Mouse (Mus musculus): Measurements from ENCODE around the gene Ypel3. TPM values are rescaled to one million over a fixed set of nuclear protein-coding genes. Genes with fewer than 3 reads are reported as not detected.
"Not testable (repeated sequence)": the region's sequence is repeated elsewhere in the genome, so short reads cannot be mapped to it uniquely, and the experiment has no call there.

The Ypel3 gene
- 100 to 1,000 TPM in 1 of 2 experiments, 10 to 100 TPM in 1; 88.9 to 157 TPM for total RNA-seq (2021)
- long read RNA-seq, experiment 1, transcript Ypel3-203 (4 exons, 1,594 nt) = minor isoform, 7 of 160 reads
- long read RNA-seq, experiment 1, transcript Ypel3-201 (5 exons, 973 nt) = major isoform, 131 of 160 reads
- long read RNA-seq, experiment 1, partial matches to known transcripts = 1 of 160 reads
- long read RNA-seq, experiment 1, other reads (novel, unspliced or antisense) = 17 of 160 reads
- long read RNA-seq, experiment 2, transcript Ypel3-201 (5 exons, 973 nt) = major isoform, 75 of 95 reads
- long read RNA-seq, experiment 2, partial matches to known transcripts = 8 of 95 reads
- long read RNA-seq, experiment 2, other reads (novel, unspliced or antisense) = 8 of 95 reads

DNA sequence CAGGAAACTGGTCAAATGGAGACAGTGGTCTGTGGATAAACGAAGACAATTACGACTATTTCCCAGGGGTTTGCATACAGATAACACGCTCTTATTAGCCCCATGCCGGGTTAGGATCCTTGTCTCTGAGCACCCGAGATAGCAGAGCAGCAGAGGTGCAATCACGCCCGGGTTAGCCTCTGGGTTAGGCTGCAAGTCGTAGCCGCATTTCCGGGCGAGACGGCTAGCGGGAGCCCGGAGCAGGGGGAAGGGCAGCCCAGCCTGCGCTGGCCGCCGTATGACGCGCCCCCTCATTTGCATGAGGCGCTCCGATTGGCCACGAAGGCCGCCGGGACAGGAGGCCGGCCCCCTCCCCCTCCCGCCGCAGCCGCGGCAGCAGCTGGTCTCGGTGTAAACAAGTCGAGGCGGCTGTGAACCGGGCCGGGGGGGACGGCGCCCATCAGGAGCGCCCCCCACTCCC lies at the start of gene Ypel3:
Gene Ypel3, plus strand, starts transcription at position 358 of the 460 bp plus-strand sequence.
- peak; percentile 98 to 99 for DNase-seq

DNA sequence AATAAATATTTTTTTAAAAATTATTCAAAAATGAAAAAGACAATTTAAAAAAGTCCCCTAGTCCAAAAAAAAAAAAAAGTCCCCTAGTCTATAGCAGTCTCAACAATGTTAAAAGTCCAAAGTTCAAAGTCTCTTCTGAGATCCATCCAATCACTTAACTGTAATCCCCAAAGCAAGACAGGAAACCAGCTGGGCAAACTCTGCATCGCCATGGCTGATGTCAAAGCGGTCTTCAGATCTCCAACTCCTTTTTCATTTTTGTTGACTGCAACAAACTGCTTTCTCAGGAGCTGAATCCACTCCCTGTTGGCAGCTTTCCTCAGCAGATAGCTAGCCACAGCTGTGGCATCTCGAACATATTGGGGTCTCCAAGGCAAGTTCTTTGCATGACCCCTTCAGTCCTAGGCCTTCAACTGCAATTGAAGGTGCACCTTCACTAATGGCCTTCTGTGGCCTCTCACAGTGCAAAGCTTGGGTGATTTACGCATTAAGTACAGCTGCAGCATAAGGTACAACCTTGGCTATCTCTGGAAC lies 46.4 kb upstream of the Ypel3 start:
- DNase-seq = not testable (repeated sequence)

DNA sequence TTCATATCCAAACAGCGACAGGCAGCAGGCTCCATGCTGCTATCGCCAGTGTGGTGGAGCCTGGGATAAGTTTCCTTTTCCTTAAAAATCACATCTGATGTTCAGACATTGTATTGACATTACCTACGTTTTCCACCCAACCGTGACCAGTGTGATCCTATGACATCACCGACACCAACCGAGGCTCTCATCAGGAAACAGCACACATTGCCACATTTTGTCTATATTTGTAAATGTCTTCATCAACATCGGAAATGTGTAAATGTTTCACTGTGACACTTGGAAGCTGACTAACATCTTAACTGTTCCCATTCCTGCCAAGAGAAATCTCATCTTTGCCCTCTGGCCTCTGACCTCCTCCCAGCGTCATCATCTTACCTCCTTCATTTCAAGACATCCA lies 40.6 kb upstream of the Ypel3 start:
- DNase-seq = no peak

DNA sequence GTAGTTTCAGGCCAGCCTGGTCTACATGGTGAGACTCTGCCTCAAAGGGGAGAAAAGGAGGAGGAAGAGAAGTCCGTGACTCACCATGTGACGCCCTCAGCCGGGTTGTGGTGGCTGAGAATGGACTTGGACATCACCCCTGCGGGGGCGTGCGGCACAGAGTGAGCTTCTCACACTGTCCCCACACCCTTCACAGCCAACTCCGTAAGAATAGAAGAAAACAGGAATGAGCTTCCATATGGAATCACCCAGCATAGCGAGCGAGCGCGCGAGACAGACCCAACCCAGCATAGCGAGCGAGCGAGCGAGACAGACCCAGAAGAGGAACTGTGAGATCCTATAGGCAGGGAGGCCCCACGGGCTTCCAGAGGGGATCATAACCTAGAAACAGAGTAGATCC lies 37.2 kb upstream of the Ypel3 start:
- DNase-seq = no peak

DNA sequence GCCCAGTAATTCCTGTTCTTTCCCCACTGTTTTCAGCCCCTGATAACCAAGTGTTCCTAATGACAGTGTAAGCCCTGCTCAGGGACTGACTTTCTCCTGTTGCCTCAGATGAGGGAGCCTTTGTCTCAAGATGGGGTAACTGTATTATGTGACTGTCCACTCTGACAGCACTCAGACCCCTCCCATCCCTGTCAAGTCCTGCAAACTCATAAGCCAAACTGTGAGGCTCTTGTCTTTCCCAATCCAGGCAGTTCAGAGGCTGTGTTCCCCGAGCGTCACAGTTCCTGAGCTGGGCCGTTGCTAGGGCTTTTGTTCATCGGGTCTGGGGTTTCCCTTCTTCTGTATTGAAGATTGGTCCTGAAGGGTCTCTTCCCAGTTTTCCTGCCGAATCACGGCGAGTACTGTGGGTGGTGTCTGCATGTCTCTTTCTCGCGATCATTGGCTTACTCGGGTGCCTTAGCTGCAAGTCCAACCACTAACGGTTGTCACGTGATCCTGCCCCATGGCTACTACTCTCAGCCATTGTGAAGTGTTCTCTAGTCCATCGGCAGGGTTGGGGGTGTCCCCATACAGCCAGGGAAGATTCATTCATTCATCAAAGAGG lies 36.5 kb upstream of the Ypel3 start:
- no peak for DNase-seq

DNA sequence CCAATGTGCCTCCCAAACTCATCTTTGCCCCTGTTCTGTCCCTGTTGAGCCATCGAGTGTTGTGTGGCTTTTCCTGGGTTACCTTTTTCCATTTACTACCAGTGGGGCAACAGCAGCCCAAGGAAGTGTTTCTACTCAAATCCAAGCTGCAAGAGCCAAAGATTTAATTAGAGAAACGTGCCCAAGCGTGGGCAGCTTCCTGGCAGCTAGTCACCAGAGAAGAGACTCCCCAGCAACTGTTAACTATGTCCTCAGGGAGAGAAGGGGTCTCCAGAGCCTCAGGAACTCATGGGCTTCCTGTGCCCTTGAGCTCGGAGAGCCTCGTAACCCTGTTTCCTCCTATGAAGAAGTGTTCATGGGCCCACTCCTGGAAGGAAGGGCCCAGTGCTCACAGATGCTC lies 35.8 kb upstream of the Ypel3 start:
- no peak for DNase-seq

DNA sequence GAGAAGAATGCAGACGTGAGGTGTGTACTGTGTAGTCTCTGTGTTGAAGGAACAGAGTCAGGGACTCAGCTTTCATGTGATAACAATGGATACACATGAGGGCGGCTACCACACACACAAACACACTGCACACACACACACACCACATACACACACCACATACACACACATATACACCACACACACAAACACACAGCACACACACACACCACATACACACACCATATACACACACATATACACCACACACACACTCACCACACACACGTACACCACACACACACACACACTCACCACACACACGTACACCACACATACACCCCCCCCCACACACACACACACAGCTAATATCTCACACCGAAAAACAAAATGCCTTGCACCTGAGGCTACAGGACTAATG lies 35.3 kb upstream of the Ypel3 start:
- no peak for DNase-seq

DNA sequence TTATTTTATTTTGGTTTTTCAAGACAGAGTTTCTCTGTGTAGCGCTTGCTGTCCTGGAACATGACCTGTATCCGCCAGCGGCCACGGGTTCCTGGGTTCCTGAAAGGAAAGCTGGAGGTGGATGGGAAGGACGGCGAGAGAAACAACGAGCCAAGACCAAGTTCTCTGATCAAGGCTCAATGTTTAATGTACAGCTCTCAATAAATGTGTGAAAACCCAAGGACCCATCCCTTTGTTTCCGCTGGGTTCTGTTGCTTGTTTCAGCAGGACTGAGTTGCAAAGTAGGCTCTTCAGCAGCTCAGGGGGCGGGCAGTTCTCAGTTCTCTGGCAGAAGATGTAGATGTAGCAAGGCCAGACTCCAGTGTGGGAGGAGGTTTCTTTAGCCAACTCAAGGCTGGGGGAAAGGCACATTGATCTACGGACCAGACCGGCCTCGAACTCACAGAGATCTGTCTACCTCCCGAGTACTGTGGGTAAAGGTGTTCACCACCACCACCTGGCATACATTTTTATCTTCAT lies 34.7 kb upstream of the Ypel3 start:
- no peak for DNase-seq

DNA sequence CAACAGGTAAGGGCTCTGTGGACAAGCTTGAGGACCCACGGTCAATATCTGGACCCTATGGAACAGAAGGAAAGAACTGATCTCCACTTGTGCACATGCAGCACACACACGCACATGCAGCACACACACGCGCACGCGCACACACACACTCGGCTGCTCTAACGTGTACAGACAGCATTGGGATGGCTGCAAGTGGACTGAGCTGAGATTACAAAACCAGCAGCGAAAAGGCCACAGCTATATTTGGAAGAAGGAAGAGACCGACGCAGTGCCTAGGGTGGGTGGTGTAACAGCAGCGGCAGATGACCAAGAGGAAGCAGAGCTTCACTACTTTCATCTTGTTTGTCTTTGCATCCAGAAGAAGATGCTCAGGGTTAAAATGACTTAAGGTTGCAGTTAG lies 30.7 kb upstream of the Ypel3 start:
- no peak for DNase-seq

DNA sequence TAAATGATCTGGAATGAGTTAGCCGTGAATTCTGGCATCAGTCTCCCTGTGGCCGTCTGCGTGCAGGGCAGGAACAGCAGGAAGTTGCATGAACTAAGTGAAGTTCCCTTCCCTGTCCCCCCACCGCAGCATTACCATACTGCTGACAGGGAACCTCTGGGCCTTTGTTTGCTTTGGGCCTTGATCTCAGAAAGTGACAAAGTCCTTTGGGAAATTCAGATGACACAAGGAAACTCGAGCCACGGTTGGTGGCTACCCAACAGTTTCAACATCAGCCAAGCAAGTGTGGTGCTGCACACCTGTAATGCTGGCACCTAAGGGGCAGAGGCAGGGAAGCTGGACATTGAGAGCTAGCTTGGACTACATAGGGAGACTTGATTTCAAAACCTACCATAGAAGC lies 30.0 kb upstream of the Ypel3 start:
- no peak for DNase-seq

DNA sequence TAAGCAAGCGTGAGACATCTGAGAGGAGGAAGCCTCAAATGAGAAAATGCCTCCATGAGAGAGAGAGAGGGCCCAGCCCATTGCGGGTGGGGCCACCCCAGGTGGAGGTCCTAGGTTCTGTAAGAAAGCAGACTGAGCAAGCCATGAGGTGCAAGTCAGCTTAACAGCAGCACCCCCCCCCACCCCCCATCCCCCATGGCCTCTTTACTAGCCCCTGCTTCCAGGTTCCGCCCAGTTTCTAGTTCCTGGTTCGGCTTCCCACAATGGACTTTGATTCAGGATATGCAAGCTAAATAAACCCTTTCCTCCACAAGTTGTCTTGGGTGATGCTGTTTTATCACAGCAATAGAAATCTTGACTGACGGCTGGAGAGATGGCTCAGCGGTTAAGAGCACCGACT lies 27.9 kb upstream of the Ypel3 start:
- DNase-seq = no peak

DNA sequence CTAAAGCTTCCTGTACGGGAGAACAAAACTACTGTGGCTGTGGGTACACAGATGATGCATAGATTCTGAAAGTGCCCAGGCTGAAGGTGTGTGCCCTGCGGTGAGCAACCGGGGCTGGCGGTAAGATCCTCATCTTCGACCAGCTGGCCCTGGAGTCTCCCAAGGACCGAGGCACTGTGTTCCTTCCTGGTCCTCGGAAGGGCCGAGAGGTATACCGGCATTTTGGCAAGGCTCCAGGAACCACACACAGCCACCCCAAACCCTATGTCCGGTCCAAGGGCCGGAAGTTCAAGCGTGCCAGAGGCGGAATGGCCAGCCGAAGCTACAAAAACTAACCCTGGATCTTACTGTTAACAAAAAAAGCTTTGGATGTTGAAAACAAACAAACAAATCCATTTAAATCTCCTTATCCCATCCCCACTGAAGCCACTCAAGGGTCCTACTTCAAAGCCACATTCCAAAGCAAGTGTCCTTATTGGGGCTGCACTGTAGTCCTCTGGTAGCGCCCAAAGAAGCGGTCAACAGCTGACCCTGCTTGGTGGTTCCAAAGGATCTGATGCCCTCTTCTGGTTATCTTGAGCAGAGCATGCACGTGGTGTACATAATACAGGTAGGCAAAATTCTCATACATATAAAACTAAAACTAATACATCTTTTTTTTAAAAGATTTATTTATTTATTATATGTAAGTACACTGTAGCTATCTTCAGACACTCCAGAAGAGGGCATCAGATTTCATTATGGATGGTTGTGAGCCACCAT lies 27.0 kb upstream of the Ypel3 start:
- no peak for DNase-seq

DNA sequence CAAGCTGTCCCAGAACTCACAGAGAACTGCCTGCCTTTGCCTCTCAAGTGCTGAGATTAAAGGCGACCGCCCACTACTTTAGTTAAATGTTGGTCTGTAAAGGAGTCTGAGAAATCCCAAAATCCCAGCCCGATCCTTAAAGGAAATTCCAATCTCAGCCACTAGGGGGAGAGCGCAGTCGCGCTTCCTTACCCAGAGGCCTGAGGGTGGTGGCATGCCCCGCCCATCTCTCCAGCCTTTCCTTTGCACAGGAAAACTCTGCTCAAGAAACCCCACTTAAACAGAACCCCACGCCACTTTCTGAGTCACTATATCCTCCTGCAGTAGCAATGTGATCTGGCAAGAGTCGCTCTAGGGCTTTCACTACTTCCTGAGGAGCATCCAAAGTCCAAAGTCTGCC lies 21.9 kb upstream of the Ypel3 start:
- DNase-seq = peak; percentile 78 to 86

DNA sequence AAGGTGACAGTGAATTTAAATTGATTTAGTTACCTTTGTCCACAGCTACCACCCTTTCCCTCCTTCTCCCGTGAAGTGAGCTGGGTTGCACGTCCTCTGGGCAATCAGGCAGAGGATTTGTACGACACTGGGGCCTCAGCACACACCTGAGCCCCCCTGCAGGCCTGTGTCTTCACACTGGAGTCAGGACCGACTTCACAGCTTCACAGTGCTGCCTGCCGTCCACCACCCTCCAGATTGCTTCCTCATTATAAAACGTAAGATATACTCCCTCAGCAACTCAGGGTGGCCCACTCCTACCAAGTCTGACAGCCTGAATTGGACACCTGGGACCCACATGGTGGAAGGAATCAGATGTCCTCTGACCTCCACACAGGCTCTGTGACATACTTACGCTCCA lies 18.2 kb upstream of the Ypel3 start:
- DNase-seq = no peak

DNA sequence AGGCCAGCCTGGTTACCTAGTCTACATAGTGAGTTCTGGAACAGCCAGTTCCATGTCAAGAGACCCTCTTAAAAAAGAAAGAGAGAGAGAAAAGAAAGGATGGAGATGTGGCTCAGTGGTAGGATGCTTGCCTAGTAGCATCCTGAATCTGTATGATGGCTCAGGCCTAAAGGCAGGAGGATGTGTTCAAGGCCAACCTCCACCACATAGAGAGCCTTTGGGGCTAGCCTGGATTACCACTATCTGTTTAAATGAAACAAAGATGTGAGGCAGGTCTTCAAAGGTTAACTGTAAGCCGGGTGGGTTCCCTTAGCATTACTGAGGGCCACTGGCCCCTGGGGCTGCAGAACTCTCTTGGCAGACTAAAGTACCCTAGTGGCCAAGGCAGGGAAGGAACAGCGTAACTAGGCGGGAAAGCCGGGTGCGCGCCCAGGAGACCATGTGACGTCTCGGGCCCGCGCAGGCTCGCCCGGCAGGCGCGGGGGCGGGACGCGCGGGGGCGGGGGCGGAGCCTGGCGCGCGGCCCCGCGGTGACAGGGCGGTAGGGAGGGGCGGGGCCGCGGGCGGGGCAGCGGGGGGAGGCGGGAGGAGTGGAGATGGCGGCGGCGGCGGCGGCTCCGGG lies 17.6 kb upstream of the Ypel3 start, which contains the start of gene Mapk3:
Gene Mapk3, plus strand, starts transcription at position 552 of the 622 bp plus-strand sequence.
- DNase-seq = peak; percentile 90 to 94

DNA sequence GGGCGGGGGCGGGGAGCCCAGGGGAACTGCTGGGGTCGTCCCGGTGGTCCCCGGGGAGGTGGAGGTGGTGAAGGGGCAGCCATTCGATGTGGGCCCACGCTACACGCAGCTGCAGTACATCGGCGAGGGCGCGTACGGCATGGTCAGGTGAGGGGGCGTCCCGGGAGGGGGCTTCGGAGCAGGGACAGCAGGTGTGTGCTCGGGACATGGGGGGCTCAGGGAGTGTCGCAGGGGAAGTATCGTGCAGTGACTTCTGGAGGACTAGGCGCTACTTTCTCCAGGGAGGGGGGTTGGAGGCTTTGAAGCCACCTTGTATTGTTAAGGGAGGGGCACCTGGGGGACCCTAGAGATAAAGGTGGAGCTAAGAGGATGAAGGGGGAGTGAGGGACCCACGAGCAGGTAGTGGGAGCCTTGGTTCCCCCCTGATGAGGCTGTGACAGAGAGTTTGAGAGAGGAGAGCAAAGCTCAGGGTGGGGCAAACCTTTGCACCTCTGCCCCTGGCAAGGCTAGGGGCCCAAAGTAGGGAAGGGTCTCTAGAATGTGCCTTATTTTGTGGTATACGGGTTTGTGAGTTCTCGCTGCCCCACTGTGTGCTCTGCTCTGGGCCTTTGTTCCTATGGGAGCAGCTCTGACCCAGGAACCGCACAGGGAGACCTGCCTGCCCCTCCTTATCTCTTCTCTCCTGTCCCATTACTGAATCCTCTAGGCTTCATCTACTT lies 16.9 kb upstream of the Ypel3 start:
- no peak for DNase-seq

DNA sequence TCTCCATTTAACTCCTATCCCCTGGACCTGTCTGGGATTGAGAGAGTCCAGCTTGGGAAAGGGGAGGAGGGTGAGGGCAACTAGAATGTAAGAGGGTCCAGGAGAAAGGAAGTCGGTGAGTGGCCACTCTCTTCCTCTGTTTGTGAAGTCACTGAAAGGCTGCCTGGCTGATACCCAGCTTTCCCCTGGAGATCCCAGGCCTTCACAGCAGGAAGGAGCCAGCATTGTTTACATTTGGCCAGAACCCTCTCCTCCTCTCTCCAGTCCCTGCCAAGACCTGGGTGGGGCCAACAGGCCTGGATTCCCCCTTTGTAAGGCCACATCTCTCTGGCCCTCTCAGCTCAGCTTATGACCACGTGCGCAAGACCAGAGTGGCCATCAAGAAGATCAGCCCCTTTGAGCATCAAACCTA lies 16.4 kb upstream of the Ypel3 start:
- peak; percentile 64 to 76 for DNase-seq

DNA sequence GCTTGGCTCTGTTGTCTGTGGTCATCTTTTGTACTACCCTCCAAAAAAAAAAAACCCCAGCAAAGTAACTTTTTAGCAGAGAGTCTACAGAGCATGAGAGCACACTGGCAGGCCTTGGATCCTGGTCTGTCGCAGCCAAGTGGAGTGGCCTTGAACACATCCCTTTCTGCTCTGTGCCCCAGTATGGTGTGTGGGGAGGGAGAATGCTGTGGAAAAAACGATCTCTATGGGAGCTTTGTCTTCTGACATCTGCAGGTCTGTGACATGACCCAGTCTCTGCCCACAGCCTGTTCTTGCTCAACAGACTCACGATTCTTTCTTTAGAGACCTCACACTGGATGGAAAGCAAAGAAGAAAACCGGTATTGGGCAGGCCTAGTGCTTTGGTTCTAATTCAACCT lies 15.8 kb upstream of the Ypel3 start:
- DNase-seq = peak; percentile 53 to 61

DNA sequence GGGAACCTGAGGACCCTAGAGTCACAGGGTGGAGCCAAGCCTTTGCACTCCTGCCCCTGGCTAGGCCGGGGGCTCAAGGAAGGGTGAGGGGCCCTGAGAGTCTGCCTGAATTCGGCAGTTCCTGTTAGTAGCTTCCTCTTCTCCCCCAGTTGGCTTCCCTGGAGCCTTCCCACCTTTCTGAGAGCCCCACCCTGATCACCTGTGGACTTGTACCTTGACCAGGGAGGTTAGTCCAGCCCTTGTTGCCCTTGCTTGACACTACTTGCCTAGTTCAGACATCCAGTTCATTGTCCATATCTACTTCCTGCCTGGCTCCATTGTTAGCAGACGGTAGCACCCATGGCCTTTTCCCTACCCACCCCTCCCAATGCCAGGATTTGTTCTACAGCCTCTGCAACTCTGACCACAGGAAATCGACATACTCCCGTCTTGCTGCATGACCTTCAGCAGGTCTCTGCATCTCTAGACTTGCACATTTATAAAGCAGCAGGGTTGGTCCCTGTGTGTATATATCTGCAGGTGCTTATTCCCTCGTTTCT lies 15.2 kb upstream of the Ypel3 start:
- DNase-seq = no peak

DNA sequence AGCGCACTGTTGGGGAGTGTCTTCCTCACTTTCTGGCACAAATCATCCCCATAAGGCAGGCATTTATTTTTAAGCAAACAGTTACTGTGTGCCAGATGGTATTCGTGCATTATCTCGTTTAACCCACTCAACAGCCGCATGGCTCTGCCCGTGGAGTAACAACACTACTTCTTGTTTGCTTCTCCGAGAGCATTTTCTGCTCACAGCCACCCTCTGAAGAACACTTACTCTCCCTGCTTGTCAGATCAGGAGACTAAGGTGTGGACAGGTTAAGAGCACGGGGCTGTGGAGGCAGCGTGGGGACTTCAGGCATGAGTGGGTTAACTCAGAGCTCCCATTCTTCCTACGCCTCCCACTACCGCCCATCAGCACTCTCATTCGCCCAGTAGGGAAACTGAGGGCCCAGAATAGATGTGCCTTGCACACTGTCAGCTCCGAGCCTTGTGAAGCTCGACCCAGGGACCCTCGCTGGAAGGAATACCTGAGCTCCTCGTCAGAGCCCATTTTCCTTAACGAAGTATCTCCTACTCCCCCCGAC lies 14.2 kb upstream of the Ypel3 start:
- DNase-seq = no peak

DNA sequence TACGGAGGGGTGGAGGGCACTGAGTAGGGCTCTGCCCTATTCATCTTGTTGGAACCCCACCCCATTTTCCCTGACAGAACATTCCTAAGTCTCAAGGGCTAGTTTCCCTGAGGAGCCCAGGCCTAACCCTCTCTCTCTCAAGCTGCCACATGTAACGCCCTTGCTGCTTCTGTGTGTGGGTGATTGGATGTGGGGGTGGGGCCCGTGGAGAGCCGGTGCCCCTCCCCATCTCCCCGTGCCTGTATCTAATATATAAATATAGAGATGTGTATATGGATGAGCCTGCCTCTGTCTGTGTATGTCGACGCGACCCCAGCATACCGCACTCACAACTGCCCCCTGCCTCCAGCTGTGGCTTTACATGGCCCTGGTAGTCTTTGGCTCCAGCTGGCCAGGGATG lies 11.2 kb upstream of the Ypel3 start:
- no peak for DNase-seq
